Mouse (Mus musculus): ENCODE results near the gene Btnl2.
"Not testable (repeated sequence)": the region's sequence is repeated elsewhere in the genome, so short reads cannot be mapped to it uniquely, and the experiment has no call there.

The Btnl2 gene

DNA sequence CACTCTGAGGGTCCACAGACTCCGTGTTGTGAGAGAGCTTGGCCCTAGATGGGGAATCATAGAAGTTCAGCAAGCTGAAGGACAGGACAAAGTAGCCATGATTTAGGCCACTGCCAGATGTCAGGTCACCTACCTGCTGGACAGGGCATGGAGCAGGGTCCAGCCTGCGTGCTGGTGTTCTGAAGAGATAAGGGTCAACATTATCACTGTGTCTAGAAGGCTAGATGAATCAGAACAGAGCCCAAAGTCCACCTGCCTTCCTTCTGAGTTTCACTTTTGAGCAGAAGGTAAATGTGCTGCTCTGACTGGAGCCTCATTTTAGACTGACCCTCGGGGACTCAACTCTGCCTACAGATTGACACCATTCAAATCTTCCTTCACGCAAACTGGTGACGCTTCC, at the start of gene Btnl2:
Gene Btnl2 (plus strand): TSS at position 284 of the 400 bp plus-strand sequence.
- no peak for DNase-seq

DNA sequence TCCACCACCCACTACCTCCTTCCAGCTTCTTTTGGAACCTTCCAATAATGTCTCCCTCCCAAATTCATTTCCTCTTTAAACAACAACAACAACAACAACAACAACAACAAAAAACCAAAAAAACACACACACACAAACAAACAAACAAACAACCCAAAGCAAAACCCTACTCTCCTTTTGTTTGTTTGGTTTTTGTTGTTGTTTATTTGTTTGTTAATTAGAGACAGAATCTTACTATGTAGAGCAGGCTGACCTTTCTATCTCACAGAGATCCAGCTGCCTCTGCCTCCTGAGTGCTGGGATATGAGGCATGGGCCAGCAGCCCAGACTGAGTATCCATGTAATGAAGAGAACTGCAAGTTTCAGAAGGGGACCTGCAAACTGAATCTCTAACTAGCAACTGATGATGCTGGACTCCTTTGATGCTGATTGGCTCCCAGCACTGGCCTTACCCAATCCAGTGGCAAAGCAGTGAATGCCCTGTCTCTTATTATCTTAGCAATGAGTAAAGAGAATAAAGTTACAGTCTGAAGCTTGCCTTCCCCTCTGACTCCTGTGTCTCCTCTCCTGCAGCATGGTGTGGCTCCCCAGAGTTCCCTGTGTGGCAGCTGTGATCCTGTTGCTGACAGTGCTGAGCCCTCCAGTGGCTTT, 49.1 kb upstream of the Btnl2 start, which contains the start of gene H2-Eb1:
Gene H2-Eb1 (plus strand): TSS at position 488 of the 651 bp plus-strand sequence.
- DNase-seq = peak; percentile 97

DNA sequence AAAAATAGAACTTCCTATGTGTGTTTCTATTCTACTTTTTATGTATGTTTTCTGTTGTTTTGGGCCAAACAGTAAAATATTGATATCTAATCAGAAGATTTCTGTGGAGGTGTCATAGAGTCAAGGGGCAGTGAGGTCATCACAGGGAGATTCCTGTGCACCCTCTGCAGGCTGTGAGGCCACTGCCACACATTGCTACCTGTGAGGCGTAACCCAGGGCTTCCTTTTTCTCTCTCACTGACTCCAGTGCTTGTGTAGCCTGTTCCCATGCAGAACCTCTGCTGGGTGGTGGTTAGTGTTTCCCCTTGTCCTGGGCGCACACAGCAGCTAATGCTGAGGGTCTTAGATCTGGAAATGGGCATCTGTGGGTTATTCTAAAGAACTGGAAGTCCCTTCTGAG, 48.2 kb upstream of the Btnl2 start:
- no peak for DNase-seq

DNA sequence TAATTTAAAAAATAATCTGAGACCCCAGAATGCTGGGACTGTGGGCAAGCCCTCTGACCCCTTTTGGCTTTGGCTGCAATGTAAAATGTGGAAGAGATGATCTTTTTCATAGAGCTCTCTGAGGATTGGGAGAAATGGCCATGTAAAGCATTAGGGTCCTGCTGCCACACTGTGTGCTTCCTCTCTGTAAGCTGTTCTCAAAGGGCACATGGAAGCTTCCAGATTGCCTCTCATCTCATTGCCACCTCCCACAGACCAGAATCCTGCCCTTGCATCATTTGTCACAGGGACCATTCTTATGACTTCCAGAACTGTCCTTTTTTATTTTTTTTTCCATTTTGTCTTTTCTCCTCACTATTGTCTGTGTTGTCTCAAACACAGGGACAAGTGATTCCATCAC, 47.4 kb upstream of the Btnl2 start:
- DNase-seq = no peak

DNA sequence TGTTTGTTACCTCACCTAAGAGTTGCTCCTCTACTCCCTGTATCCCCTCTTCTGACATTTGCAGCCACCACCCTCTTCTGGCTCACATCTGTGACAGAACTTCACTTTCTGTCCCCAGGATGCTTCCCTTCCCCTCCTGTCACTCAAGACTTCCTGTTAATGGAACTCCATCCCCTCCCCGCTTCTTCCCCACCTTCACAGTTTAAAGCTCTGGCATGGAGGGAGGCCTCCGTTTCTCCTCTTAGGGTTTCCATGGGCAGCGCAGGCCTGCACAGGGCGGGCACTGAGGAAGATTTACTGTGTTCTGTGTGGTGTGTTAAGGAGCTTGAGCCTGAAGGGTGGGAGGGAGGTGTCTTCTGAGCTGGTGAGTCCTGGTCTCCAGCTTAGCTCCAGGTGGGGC, 46.5 kb upstream of the Btnl2 start:
- no peak for DNase-seq

DNA sequence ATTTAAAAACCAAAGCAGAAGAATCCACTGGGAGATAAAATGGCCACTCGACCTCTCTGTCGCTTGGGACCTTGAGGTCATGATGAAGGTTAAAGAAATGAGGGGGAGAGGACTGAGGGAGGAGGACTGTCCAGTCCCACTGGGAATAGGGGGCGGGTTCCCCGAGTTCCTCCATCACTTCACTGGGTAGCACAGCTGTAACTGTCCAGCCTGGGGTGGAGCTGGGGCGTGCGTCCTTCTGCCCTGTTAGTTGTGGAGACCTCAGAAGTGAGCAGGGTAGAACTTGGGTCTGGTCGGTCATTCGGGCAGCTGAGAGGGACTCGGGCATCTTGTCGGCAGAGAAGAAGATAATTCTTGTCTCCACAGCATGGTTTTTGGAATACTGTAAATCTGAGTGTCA, 45.4 kb upstream of the Btnl2 start:
- DNase-seq = no peak

DNA sequence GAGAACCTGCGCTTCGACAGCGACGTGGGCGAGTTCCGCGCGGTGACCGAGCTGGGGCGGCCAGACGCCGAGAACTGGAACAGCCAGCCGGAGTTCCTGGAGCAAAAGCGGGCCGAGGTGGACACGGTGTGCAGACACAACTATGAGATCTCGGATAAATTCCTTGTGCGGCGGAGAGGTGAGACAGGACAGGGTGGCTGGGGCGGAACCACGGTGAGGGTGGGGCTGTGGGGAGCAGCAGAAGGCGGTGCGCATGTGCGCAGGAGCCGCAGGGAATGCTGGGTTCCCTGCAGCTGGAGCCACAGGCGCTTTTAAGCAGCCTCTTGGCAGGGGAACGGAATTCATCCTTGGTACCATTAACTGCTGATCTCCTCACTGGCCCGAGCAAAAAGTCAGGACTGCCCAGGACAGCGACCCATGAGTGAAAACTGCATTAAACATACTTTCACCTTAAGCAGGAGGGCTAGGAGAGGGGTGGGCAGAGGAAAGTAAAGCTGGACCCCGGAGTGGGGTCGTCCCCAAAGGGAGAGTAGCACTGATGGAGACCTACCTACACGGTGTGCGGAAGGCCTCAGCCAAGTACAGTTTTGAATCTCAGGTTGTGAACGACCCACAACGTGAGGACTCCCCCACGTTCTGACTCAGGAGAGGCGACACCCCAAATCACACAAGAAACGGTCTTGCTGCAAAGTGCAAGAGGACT, 44.8 kb upstream of the Btnl2 start:
- peak; percentile 79 for DNase-seq

DNA sequence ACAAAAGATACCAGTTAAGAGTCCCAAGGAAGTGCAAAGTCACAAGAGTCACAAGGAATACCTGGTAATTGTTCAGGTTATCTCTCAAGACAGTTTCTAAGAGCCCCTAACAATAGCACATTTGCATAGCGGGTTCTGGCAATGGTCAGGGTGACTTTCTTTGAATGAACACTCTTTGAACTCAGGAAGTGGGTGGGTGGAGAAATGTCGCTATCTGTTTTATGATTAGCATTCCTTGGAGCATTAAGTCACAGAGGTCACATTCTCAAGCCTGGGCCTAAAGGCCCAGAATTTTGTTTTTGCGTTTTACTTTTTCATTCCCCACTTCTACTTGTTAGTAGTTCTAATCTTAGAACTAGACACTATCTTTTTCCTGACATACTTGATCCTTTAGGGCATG, 44.1 kb upstream of the Btnl2 start:
- DNase-seq = not testable (repeated sequence)

DNA sequence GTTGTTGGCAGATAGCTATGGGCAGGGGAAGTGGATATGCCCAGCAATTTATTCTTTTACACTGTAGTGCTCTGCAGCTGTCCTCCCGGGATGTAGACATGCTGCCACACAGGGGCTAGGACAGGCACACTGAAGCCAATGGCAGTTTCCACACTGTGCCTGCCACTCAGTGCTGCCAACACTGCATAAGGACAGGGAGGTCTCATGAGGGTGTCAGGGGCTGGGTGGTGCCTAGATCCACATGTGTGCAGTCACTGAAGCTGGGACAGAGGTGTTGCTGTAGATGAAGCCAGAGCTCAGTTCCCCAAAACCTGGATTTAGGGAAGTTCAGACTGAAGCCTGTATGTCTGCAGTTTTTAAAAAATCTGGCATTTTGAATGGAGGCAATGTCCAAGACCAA, 42.4 kb upstream of the Btnl2 start:
- DNase-seq = no peak

DNA sequence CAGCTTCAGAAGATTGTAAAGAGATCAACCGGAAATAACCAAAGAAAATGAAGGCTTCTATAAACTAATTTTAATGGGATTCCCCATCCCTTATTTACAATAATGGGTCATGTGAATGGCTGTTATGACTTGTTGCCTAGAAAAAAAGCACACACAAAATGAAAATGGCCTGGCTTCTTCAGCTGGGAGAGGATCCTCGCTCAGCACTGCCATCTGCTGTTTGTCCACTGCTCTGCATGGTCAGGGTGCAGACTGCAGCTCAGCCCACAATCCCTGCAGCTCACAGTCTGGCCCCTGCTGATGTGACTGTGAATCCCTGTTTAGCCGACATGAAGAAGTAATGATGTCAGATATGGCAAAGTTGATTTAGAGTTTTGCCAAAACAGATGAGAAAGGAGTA, 41.2 kb upstream of the Btnl2 start:
- peak; percentile 88 for DNase-seq

DNA sequence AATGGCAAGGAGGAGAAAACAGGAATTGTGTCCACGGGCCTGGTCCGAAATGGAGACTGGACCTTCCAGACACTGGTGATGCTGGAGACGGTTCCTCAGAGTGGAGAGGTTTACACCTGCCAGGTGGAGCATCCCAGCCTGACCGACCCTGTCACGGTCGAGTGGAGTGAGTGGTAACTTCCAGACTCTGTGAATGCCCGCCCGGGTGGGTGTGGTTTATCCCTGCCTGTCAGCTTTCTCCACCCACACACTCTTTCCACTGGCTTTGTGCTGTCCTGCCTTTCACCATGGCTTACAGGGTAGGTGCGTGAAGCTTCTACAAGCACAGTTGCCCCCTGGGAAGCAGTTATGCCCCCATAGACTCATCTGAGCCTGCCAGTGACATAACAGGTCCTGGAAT, 40.3 kb upstream of the Btnl2 start:
- no peak for DNase-seq

DNA sequence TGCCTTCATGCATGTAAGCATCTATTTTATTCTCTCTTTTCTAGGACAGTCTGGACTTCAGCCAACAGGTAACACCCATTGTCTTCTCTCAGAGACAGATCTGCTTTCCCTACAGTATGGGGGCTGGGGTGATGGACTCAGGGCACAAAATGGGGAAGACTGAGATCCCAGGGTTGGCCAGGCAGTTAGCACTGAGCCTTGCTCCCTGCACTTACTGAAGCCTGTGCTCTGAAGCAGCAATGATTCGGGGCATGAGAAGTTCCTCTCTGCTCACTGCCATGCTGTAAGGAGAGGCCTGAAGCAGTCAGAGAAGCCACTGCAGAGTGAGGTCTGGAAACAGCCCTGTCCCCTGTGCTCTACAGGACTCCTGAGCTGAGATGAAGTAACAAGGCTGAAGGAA, 39.1 kb upstream of the Btnl2 start:
- no peak for DNase-seq

DNA sequence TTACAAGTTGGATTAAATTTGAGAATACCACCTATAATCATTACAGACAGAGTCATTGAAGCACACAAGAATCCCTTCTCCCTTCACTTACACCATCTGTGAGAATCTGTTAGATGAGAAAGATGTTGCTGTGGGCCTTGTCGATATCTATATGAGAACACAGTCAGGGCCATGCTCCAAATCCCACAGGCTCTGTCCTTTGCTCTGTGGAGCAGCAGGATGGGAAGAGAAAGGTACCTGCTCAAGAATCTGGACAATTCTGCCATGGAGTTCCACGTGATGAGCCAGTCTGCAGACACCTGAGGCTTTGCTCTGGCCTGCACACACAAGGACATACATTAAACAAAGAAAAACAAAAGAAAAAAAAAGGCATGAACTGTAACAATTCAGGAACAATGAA, 37.9 kb upstream of the Btnl2 start:
- no peak for DNase-seq

DNA sequence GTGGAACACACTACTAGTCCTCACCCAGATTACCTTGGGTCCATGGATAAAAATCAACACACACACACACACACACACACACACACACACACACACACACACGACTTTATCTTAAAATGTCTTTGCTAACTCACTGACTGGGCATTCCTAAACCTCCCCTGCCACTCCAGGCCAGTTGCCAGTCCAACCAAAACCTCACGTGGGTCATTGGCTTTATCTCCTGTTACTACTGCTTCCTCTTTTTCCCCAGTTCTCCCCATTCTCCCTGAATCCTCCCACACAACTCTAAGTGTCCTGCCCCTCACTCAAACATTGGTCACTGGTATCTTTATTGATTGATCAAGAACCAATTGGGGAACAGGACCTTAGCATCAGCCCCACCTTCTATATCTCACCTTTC, 37.3 kb upstream of the Btnl2 start:
- no peak for DNase-seq

DNA sequence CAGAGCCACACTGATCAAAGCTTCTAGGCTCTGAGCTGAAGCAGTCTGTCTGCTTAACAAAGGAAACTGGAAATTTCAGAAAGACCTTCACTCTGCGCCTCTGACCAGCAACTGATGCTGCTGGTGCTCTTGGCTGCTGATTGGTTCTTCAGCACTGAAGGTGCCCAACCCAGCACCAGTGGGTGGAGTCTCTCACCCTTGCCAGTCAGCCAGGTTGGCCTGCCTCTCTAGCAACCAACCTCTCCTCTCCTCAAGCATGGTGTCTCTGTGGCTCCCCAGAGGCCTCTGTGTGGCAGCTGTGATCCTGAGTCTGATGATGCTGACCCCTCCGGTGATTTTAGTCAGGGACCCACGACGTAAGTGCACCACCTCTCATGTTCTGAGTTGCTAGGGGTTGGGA, 29.2 kb upstream of the Btnl2 start, which contains the start of gene H2-Eb2:
Gene H2-Eb2 (plus strand): TSS at position 230 of the 400 bp plus-strand sequence.
- peak; percentile 56 for DNase-seq

DNA sequence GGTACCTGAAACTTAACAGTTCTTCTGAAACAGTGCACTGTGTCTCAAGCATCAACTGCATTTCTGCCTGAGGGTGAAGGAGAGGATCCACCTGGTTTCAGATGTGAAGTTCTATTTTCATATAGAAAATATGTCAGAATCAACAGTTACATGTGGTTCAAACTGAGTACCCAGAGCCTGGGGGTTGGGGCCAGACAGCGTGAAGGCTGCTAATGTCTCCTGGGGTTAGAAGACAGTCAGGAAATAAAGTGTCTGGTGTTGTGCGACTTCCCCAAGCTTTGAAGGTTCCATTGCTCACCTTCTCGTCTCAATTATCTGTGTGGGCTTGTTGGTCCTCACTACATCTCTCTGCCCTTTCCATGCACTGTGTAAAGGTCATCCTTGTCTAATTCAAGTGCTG, 28.2 kb upstream of the Btnl2 start:
- no peak for DNase-seq

DNA sequence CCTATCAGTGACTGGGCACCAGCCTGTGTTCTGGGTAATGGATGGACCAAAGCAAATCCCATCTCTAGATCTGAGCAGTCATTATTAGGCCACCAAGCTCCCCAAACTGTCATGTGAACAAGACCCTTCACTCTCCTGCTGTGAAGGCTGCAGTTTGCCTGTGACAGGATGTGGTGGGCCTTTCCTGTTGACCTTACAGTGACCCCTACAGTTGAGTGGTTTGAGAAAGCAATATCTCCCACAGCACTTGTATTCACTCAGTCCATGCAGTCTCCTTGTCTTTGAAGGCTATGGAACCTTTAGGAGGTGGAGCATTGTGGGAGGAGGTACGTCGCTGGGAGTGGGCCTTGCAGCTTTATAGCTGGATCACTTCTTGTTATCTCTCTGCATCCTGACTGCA, 24.8 kb upstream of the Btnl2 start:
- DNase-seq = no peak

DNA sequence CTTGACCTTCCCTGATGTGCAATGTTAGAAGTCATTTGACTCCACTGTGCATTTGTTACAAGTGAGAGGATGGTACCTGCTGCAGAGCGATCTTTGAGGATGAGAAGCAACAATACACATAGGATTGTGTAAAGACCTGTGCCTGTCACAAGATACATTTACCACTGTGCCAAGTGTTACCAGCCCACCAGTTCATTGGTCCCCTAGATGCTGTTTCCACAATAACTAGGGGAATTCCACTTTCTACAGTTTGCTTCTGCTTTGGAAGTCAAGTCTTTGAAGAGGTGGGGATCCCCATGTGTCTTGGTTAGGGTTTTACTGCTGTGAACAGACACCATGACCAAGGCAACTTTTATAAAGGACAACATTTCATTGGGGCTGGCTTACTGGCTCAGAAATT, 23.4 kb upstream of the Btnl2 start:
- no peak for DNase-seq

DNA sequence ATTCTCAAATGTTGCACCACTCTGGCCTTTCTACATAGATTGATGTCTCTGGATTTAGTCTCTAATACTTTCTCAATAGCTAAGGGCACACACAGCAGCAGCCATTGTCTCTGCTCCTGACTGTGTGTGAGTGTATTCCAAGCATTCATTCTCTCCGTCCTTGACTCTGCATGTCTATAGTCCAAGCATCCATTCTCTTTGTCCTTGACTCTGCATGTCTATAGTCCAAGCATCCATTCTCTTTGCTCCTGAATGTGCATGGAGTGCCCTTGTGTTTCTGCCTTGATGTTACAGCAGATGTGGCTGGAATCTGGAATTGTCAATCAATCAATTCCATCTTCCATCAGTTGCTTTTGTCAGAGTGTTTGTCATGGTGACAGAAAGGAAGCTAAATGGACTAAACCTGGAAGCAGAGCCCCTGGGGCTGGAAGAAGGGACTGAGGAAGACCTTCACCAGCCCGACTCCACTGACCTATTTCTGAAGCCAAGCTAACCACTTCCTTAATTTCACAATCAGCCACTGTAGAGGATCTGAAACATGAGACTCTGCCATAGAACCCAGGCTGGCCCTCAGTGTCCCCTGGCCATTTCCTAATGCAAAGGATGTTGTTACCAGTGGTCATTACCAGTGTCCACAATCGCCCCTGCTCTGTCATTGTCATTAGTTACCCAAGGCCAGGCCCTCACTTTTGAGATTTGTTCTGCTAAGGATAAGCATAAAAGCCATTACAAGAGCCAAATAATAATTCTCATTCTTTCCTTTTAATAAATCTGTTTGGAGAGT, 13.8 kb upstream of the Btnl2 start:
- DNase-seq = peak; percentile 38

DNA sequence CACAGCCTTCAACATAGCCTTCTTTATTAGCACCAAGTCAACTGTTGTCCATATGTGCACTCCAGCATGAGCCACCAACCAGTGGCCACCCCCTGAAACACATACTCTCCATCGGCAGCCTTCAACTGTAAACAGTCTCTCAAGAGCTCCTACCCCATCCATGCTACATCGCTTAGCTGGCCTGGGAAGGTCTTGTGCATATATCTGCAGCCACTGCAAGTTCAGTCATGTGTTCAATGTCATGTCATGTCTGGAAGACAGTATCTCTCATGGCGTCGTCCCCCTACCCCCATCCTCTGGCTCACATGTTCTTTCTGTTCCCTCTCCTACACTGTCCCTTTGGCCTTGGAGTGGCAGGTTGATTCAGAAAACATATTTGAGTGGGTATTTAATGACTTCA, 9.7 kb upstream of the Btnl2 start:
- DNase-seq = no peak

DNA sequence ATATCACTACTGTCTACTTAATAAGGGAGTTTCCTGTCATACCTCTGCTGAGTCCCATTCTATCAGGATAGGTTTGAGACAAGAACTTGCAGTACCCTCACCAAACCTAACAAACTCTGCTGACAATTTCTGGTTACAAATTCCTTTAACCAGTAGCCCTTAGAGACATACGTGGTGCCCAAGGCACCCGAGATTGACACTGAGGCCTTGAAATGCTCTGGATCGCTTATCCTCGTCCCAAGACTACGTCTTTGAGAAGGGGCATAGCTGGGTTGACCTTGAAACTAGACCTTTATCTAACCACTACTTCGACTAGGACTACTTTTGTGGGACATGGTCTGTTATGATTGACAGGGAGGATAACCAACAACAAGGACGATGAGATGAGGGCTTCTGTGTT, 9.1 kb upstream of the Btnl2 start:
- DNase-seq = no peak

DNA sequence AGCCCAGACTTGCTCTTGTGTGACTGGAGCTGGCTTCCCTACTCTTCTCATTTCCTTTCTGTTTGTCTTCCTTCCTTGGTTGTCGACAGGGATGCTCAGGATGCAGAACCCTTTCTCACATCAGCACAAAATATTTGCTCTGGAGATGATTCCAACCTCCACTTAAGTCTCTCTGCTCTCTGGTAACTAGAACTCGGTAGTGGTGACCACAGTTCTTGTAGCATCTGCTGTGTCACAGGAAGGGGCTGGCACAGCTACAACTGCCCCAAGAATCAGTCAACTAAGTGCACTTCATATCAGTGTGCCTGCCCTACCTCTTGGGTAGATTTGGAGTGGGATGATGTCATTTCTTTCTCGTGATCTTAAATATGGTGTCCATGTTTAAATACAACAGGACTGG, 8.6 kb upstream of the Btnl2 start:
- DNase-seq = peak; percentile 42

DNA sequence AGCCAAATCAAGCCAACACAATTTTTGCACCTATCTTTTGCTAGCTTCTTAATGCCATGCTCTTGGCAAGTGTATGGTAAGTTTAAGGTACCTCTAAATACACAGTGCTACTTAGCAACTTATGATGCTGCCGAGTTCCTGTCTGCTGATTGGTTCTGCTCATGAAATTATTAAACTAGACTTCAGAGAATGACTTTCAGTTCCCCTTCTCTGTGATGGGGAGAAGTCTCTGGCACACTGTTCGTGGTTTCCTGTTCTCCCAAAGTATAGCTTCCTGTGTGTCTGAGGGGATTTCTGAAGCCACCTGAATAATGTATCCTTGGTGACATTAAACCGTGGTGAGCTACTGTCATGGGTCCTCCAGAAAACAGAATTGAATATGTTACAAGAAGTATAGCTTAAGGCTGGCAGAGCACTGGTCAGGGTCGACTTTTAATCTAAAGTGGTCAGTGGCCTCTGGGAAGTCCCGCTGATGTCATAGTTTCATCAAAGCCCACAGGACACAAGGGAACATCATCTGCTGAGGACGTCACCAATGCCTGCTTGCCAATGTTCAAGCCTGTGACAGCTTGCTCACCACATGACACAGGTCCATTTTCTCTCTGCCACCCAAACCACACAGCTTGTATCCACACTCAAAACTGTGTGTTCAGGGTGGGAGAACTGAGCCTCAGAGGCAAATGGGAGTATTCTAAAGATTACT, 6.9 kb upstream of the Btnl2 start:
- peak; percentile 95 for DNase-seq

Measured in lung, postnatal 36 days (tissue).